Mouse (Mus musculus): ENCODE measurements around the gene Mrtfa. TPM values are rescaled to one million over a fixed set of nuclear protein-coding genes. Genes with fewer than 3 reads are reported as not detected.

The Mrtfa gene
- polyA plus RNA-seq, 1 experiment = 18.4 TPM

GRCm38 (mm10) chr15:81083826-81084225, 106.7 kb downstream of the Mrtfa start:
- Histone ChIP-seq H3K27ac (ENCODE audit: insufficient read depth, low read length) (no peak overlapping the region), H3K9ac (ENCODE audit: low read depth, poor library complexity, severe bottlenecking) (no peak overlapping the region)
- TF ChIP-seq EP300 (IDR thresholded peaks at IDR 0.05; ENCODE audit: insufficient read depth, low read depth, low read length) (no peak), POLR2A (IDR thresholded peaks at IDR 0.05; ENCODE audit: insufficient read depth, low read length) (no peak), CTCF (IDR thresholded peaks at IDR 0.05; ENCODE audit: low read depth, low read length) (no peak)

GRCm38 (mm10) chr15:81083281-81083680, 107.3 kb downstream of the Mrtfa start:
- no peaks in the 10 kb centered on the region for H3K27me3 ChIP-seq (ENCODE audit: control insufficient read depth, insufficient read depth, low read length, poor library complexity, severe bottlenecking)
- no peaks in the 10 kb centered on the region for H3K9me3 ChIP-seq (replicated peaks; ENCODE audit: control insufficient read depth, insufficient read depth, low read length, poor library complexity, severe bottlenecking)
- no peak overlapping the region for H3K9ac ChIP-seq (ENCODE audit: low read depth, poor library complexity, severe bottlenecking)
- H3K36me3 ChIP-seq (ENCODE audit: control insufficient read depth, insufficient read depth, low read length, poor library complexity, severe bottlenecking) = no peaks in the 10 kb centered on the region
- TF ChIP-seq POLR2A (IDR thresholded peaks at IDR 0.05; ENCODE audit: insufficient read depth, low read length) (no peak), CTCF (IDR thresholded peaks at IDR 0.05; ENCODE audit: low read depth, low read length) (no peak), EP300 (IDR thresholded peaks at IDR 0.05; ENCODE audit: insufficient read depth, low read depth, low read length) (no peak)
- H3K4me3 ChIP-seq (ENCODE audit: low read depth, low read length) = no peak overlapping the region
- no peak overlapping the region for H3K27ac ChIP-seq (ENCODE audit: insufficient read depth, low read length)
- H3K4me1 ChIP-seq (ENCODE audit: control insufficient read depth, insufficient read depth, low read length) = no peaks in the 10 kb centered on the region

More at GRCm38 (mm10) chr15:81083826-81084225, 106.7 kb downstream of the Mrtfa start:
- no peaks in the 10 kb centered on the region for H3K9me3 ChIP-seq (replicated peaks; ENCODE audit: control insufficient read depth, insufficient read depth, low read length, poor library complexity, severe bottlenecking)
- no peaks in the 10 kb centered on the region for H3K4me1 ChIP-seq (ENCODE audit: control insufficient read depth, insufficient read depth, low read length)
- H3K27me3 ChIP-seq (ENCODE audit: control insufficient read depth, insufficient read depth, low read length, poor library complexity, severe bottlenecking) = no peaks in the 10 kb centered on the region
- H3K4me3 ChIP-seq (ENCODE audit: low read depth, low read length) = no peak overlapping the region
- H3K36me3 ChIP-seq (ENCODE audit: control insufficient read depth, insufficient read depth, low read length, poor library complexity, severe bottlenecking) = no peaks in the 10 kb centered on the region

GRCm38 (mm10) chr15:81081216-81081615, 109.3 kb downstream of the Mrtfa start:
- Histone ChIP-seq H3K27me3 (ENCODE audit: control insufficient read depth, insufficient read depth, low read length, poor library complexity, severe bottlenecking) (no peaks in the 10 kb centered on the region), H3K9ac (ENCODE audit: low read depth, poor library complexity, severe bottlenecking) (no peak overlapping the region), H3K4me1 (ENCODE audit: control insufficient read depth, insufficient read depth, low read length) (no peaks in the 10 kb centered on the region), H3K4me3 (ENCODE audit: low read depth, low read length) (no peak overlapping the region), H3K9me3 (replicated peaks; ENCODE audit: control insufficient read depth, insufficient read depth, low read length, poor library complexity, severe bottlenecking) (no peaks in the 10 kb centered on the region), H3K27ac (ENCODE audit: insufficient read depth, low read length) (no peak overlapping the region), H3K36me3 (ENCODE audit: control insufficient read depth, insufficient read depth, low read length, poor library complexity, severe bottlenecking) (no peaks in the 10 kb centered on the region)
- TF ChIP-seq CTCF (IDR thresholded peaks at IDR 0.05; ENCODE audit: low read depth, low read length) (no peak), EP300 (IDR thresholded peaks at IDR 0.05; ENCODE audit: insufficient read depth, low read depth, low read length) (no peak), POLR2A (IDR thresholded peaks at IDR 0.05; ENCODE audit: insufficient read depth, low read length) (no peak)

- no peak overlapping the region for H3K4me3 ChIP-seq (ENCODE audit: low read depth, low read length)
- no peak overlapping the region for H3K9ac ChIP-seq (ENCODE audit: low read depth, poor library complexity, severe bottlenecking)
- no peaks in the 10 kb centered on the region for H3K9me3 ChIP-seq (replicated peaks; ENCODE audit: control insufficient read depth, insufficient read depth, low read length, poor library complexity, severe bottlenecking)
- no peaks in the 10 kb centered on the region for H3K27me3 ChIP-seq (ENCODE audit: control insufficient read depth, insufficient read depth, low read length, poor library complexity, severe bottlenecking)
- no peak overlapping the region for H3K27ac ChIP-seq (ENCODE audit: insufficient read depth, low read length)
- no peak for TF ChIP-seq EP300 (IDR thresholded peaks at IDR 0.05; ENCODE audit: insufficient read depth, low read depth, low read length)
- no peak for TF ChIP-seq CTCF (IDR thresholded peaks at IDR 0.05; ENCODE audit: low read depth, low read length)
- no peak for TF ChIP-seq POLR2A (IDR thresholded peaks at IDR 0.05; ENCODE audit: insufficient read depth, low read length)
- no peaks in the 10 kb centered on the region for H3K4me1 ChIP-seq (ENCODE audit: control insufficient read depth, insufficient read depth, low read length)
- no peaks in the 10 kb centered on the region for H3K36me3 ChIP-seq (ENCODE audit: control insufficient read depth, insufficient read depth, low read length, poor library complexity, severe bottlenecking)
Observed at GRCm38 (mm10) chr15:81080405-81080804, 110.2 kb downstream of the Mrtfa start.

GRCm38 (mm10) chr15:81079255-81079654, 111.3 kb downstream of the Mrtfa start:
- H3K36me3 ChIP-seq (ENCODE audit: control insufficient read depth, insufficient read depth, low read length, poor library complexity, severe bottlenecking) = no peaks in the 10 kb centered on the region

GRCm38 (mm10) chr15:81077551-81077950, 113.0 kb downstream of the Mrtfa start:
- Histone ChIP-seq H3K9me3 (replicated peaks; ENCODE audit: control insufficient read depth, insufficient read depth, low read length, poor library complexity, severe bottlenecking) (no peaks in the 10 kb centered on the region), H3K4me1 (ENCODE audit: control insufficient read depth, insufficient read depth, low read length) (no peaks in the 10 kb centered on the region), H3K36me3 (ENCODE audit: control insufficient read depth, insufficient read depth, low read length, poor library complexity, severe bottlenecking) (no peaks in the 10 kb centered on the region), H3K27me3 (ENCODE audit: control insufficient read depth, insufficient read depth, low read length, poor library complexity, severe bottlenecking) (no peaks in the 10 kb centered on the region), H3K9ac (ENCODE audit: low read depth, poor library complexity, severe bottlenecking) (no peak overlapping the region), H3K27ac (ENCODE audit: insufficient read depth, low read length) (no peak overlapping the region), H3K4me3 (ENCODE audit: low read depth, low read length) (no peak overlapping the region)
- TF ChIP-seq EP300 (IDR thresholded peaks at IDR 0.05; ENCODE audit: insufficient read depth, low read depth, low read length) (no peak), CTCF (IDR thresholded peaks at IDR 0.05; ENCODE audit: low read depth, low read length) (no peak), POLR2A (IDR thresholded peaks at IDR 0.05; ENCODE audit: insufficient read depth, low read length) (no peak)

More at GRCm38 (mm10) chr15:81079255-81079654, 111.3 kb downstream of the Mrtfa start:
- Histone ChIP-seq H3K27me3 (ENCODE audit: control insufficient read depth, insufficient read depth, low read length, poor library complexity, severe bottlenecking) (no peaks in the 10 kb centered on the region), H3K9ac (ENCODE audit: low read depth, poor library complexity, severe bottlenecking) (no peak overlapping the region), H3K4me1 (ENCODE audit: control insufficient read depth, insufficient read depth, low read length) (no peaks in the 10 kb centered on the region), H3K27ac (ENCODE audit: insufficient read depth, low read length) (no peak overlapping the region), H3K4me3 (ENCODE audit: low read depth, low read length) (no peak overlapping the region), H3K9me3 (replicated peaks; ENCODE audit: control insufficient read depth, insufficient read depth, low read length, poor library complexity, severe bottlenecking) (no peaks in the 10 kb centered on the region)
- TF ChIP-seq EP300 (IDR thresholded peaks at IDR 0.05; ENCODE audit: insufficient read depth, low read depth, low read length) (no peak), POLR2A (IDR thresholded peaks at IDR 0.05; ENCODE audit: insufficient read depth, low read length) (no peak), CTCF (IDR thresholded peaks at IDR 0.05; ENCODE audit: low read depth, low read length) (no peak)

All from ES-Bruce4 (cell line).